Mouse (Mus musculus): ENCODE measurements around the gene A930004D18Rik.

The A930004D18Rik gene

GRCm38 (mm10) chr2:18037491-18037890, at the start of gene A930004D18Rik:
TSS of gene A930004D18Rik (minus strand) at chr2:18037737.
- DNase-seq = no peak

GRCm38 (mm10) chr2:18080182-18080860, 42.8 kb upstream of the A930004D18Rik start:
- DNase-seq = no peak

GRCm38 (mm10) chr2:18071947-18072346, 34.4 kb upstream of the A930004D18Rik start:
- DNase-seq = no peak

DNA sequence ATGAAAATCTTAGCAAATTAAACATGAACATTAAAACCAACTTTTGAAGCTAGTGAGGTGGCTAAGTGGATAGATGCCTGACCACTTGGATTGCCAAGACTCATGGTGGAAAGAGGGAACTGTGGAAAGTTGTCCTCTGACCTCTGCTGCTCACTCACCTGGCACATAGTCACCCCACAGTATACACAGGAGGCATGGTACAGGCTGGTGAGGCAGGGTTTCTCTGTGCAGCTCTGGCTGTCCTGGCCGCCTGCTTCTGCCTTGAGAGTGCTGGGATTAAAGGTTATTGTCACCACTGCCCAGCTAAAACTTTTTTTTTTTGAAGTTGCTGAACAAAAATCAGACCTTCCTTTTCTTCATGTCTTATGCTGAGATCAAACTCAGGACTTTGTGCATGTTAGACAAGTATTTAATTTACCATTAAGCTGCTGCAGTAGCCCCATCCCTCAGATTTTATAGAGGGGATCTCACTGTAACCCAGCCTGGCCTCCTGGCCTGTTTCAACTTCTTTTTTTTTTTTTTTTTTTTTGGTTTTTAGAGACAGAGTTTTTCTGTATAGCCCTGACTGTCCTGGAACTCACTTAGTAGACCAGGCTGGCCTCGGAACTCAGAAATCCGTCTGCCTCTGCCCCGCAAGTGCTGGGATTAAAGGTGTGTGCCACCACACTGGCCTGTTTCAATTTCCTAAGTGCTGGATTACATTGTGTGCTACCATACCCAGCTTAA, 30.7 kb upstream of the A930004D18Rik start:
- no peak for DNase-seq

DNA sequence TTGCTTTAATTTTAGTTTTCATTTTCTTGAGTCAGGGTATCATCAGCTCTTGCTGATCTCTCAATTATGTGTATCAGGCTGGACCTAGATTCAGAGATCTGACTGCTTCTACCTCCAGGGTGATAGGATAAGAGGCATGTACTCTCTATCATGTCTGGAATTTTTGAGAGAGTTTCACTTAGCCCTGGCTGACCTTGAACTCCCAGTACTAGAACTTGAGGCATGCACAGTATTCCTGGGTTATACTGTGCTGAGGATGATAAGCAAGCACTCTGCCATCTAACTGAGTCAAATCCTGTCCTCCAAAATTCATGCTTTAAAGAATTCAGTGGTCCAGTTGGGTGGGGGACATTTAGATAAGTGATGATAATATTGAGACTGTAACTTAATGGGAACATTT, 28.9 kb upstream of the A930004D18Rik start:
- DNase-seq = no peak

- no peak for DNase-seq
Observed at GRCm38 (mm10) chr2:18065708-18066030, 28.1 kb upstream of the A930004D18Rik start.

DNA sequence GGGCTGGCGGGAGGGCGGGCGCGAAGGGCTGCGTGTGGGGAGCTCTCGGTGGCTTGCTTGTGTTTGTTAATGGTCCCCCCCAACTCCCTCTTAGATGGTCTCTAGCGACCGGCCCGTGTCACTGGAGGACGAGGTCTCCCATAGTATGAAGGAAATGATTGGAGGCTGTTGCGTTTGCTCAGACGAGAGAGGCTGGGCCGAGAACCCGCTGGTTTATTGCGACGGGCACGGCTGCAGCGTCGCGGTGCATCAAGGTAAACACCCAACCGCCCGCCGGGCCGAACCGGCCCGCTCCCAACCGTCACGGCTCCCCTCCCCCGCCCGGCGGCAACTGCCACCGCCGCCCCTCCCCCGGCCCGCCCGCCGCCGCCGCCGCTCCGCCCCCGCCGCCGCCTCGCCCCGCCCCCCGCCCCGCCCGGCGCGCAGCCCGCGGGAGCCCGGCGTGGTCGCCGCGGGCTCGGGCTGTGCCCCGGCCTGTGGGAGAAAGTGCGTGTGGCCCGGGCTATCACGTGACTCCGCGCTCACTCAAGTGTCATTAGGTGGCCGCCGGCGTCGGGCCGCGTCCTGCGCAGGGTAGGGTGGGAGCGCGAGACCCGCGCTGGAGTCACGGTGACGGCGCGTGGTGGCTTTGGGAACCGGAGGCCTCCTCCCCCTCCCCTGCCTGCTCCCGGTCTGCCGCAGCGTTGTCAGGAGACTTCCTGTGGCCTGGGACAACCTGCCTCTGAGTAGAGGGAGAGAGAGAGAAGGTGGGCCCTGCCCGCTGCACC, 27.6 kb upstream of the A930004D18Rik start:
- peak; percentile 89 for DNase-seq

DNA sequence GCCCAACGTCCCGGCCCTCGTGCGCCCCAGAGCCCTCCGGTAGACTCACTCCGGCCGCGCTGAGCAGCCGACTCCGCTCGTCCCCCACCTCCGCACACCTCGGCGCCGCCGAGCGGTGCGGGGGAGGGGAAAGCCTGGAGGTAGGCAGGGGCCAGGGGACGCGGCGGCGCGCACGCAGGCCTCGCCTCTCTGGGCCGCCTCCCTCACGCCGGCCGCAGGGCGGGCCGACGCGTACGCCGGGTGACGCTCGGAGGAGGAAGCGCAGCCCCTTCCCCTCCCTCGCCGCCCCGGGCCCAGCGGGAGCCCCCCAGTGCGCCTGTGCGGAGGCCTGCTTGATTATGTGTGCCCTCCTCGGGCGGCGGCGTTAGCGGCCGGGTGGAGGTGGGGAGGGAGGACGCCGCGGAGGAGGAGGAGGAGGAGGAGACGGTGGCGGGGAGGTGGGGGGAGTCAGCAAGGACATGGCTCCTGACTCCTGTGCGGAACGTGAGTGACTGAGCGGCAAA, 26.9 kb upstream of the A930004D18Rik start:
- peak; percentile 94 for DNase-seq

DNA sequence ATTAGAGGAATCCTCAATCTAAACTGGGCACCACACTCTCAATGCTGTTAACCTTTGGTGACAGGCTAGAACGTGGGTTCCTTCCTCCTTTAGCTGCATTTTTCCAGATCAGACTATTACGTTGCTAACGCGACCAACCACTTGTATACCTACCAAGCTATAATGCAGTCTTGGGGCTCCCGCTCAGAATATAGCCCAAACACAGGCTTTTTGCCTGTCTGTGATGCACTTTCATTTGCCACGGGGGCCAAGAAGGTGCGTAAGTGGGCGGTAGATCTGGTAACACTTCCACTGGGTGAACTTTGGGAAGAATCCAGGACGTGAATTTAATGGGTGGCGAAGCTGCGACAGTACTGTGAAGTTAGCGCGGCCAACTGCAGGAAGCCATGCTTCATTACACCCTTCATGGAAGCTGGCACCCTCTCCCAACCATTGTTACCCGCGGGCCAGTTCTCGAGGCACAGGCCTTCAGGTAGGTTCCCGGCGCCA, 26.3 kb upstream of the A930004D18Rik start:
- DNase-seq = no peak

DNA sequence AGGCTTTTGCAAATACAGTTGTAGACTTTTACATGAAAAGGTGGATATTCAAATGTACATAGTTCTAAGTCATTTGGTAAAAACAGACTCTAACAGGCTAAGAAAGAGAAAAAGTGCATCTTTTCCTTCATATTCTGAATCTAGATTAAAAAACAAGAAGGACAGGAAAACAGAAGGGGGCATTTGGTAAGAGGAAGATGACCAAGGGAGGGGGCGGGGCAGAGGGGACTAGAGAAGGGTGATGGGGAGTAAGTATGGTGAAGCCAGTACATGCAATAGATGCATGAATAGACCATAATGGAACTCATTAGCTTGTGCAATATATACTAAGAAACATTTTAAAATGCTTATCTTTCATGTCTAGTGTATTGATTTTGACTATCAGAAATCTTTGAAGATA, 22.9 kb upstream of the A930004D18Rik start:
- DNase-seq = no peak

GRCm38 (mm10) chr2:18059891-18060290, 22.4 kb upstream of the A930004D18Rik start:
- DNase-seq = no peak

DNA sequence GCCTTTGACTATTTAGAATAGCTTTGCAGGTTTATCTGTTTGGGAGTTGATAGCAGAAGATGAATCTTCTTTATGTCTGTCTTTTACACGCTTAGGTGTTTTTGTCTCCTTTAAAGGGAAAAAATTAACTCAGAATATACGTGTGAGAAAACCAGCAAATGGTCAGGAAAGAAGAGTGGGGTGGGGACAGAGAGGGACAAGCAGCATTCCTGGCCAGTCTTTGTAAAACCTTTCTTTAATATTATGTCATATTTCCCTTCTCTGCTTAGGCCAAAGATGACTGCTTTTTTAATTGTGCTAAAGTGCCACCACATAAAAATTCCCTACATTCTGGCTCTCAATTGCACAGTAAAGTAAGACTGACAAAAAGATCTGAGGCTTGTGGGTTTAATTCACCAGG, 21.5 kb upstream of the A930004D18Rik start:
- no peak for DNase-seq

DNA sequence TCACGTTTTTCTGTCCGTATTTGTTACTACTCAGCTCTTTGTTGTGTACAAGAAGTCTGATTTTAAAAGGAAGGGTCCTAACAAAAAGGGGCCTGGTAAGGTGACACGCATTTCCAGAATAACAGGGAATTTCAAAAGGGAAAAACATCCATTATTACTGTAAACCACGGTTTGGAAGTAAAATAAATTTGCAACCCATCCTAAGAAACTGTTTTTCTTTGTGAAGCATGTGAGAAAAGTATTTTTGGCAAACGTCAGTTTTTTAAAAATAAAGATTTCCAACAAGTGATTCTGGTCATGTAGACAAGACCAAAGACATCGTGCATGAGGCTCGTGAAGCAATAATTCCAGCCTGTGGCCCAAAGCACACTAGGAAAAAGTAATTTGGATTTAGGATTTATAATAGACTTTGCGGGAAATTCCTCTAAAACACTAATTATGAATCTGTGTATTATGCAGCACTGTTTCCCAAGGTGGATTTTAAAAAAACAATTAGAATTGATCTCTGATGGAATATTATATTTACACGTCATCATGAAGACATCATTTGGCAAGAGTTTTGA, 20.7 kb upstream of the A930004D18Rik start:
- no peak for DNase-seq

GRCm38 (mm10) chr2:18057336-18058145, 20.0 kb upstream of the A930004D18Rik start:
- DNase-seq = peak; percentile 74

GRCm38 (mm10) chr2:18056786-18057255, 19.3 kb upstream of the A930004D18Rik start:
- DNase-seq = peak; percentile 87

DNA sequence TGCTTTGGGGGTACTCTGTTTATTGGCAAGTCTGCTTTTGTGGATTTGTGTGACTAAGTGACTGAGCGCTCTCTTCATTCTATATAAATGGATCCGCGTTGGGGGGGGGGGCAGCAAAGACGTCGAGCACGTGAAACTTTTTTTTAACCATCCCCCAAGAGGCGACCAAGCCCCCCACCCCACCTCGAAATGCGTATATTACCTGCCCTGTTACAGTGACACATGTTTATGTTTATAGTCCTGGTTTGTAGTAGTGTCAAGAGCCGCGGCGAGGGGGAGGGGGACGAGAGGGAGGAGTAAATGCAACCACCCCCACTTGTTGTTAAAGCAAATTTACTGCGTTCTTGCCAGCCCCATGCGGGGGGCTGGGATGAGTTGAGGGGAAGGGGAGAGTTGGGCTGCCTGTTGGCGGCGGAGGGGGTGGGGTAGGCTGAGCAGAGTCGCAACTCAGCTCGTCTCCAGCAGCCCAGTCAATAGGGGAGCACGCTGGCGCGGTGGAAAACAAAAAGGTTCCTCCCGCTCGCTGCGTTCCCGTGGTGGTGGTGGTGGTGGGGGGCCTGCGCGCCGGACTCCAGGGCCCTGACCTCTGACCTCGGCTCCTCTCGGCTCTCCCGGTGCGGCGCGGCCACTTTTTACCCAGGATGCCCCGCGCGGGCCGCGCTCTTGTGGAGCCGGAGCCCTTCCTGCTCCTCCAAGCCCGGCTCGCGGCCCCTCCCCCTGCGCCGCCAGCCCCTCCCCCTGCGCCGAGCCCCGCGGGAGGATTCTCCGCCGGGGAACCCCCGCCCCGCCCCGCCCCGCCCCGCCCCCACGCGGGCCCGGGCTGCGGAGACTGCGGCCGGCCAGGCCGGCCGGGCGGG, 18.6 kb upstream of the A930004D18Rik start:
- peak; percentile 97 for DNase-seq

GRCm38 (mm10) chr2:18055016-18055928, 17.7 kb upstream of the A930004D18Rik start, which contains the start of gene Mllt10:
TSS of gene Mllt10 (plus strand) at chr2:18055237.
- no peak for DNase-seq

GRCm38 (mm10) chr2:18053951-18054530, 16.5 kb upstream of the A930004D18Rik start:
- DNase-seq = no peak

DNA sequence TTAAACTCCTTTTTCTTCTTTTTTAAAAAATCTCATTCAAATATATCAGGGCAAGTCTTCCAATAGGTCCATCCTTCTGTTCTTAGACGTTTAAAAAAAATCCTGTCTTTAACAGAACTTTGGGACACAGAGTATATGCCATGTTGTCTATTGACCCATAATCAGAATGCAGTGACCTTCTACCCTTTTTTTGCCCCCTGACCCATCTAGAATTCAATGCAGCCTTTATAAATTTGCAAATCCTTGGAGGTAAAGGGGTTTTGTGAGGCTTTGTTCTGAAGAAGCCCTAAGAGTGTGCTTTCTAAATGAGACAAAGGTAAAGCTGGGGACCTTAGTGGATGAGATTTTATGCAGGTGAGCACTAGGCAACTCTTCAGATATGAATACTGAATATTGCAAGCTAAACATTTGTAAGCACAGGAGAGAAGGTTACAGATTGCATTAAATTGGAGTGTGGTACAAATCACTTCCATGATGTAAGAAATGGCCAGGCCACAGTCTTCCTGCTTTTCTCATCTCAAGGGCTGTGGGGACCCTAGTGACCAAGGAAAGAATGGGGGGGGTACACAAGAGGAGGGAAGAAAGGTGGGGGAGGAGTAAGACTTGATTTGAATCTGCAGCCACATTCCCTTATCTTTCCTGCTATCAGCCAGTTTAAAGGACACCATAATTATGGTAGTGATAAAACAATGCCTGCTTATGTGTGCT, 15.9 kb upstream of the A930004D18Rik start:
- no peak for DNase-seq
